Mouse (Mus musculus) liver, embryonic 15.5 days (tissue): ENCODE data around the gene Uhmk1. TPM values are rescaled to one million over a fixed set of nuclear protein-coding genes. Genes with fewer than 3 reads are reported as not detected.

Source experiments
- ATAC-seq: fragments of 200-750 bp; cut with Nextera tagmentation; 2 replicates; pipeline ENCODE4 v1.8.0; 2017; ENCODE audit warnings: moderate number of reproducible peaks, mild to moderate bottlenecking, moderate library complexity; ENCODE audit not compliant: insufficient read depth
- H3K27ac ChIP-seq: fragments of 300-500 bp; sonication (generic); replicated peaks from 2 replicates; pipeline ENCODE4 v1.5.1; 2015; ENCODE audit warnings: mild to moderate bottlenecking, inconsistent platforms
- H3K27me3 ChIP-seq: fragments of 300-500 bp; sonication (generic); 2 replicates; pipeline ENCODE4 v1.6.1; 2015; ENCODE audit warnings: mild to moderate bottlenecking, inconsistent platforms
- H3K36me3 ChIP-seq: fragments of 300-500 bp; sonication (generic); replicated peaks from 2 replicates; pipeline ENCODE4 v1.6.1; 2015; ENCODE audit warnings: moderate library complexity, mild to moderate bottlenecking, inconsistent platforms
- H3K4me1 ChIP-seq: fragments of 300-500 bp; sonication (generic); replicated peaks from 2 replicates; pipeline ENCODE4 v1.6.1; 2015; ENCODE audit warnings: inconsistent platforms
- H3K4me2 ChIP-seq: fragments of 300-500 bp; sonication (generic); 2 replicates; pipeline ENCODE4 v1.6.1; 2015; ENCODE audit warnings: moderate library complexity, mild to moderate bottlenecking, inconsistent platforms
- H3K4me3 ChIP-seq: fragments of 300-500 bp; sonication (generic); replicated peaks from 2 replicates; pipeline ENCODE4 v1.5.1; 2015; ENCODE audit warnings: mild to moderate bottlenecking, inconsistent platforms
- H3K9ac ChIP-seq: fragments of 300-500 bp; sonication (generic); 2 replicates; pipeline ENCODE4 v1.6.1; 2015; ENCODE audit warnings: moderate library complexity, mild to moderate bottlenecking, inconsistent platforms
- H3K9me3 ChIP-seq: fragments of 300-500 bp; sonication (generic); replicated peaks from 2 replicates; pipeline ENCODE4 v1.6.1; 2016; ENCODE audit warnings: inconsistent platforms
- WGBS: fragments of 180-500 bp; shearing (Covaris S2); methylation state at CpG from one replicate; pipeline ENCODE4 v1.1.7; 2015; ENCODE audit warnings: mixed read lengths; ENCODE audit not compliant: insufficient replicate concordance; 5-methylcytosine and 5-hydroxymethylcytosine counted together
- polyA plus RNA-seq: library from polyadenylated mRNA; unstranded; fragments of >200 nt; fragmentation: Nextera tagmentation; extraction: Ambion mirVana; gene quantifications from 2 replicates; pipeline ENCODE4 v1.2.1, GENCODE M21; 2015

Uhmk1 gene
- polyA plus RNA-seq, 1 experiment from 2014 or later, result 5.4 TPM

DNA sequence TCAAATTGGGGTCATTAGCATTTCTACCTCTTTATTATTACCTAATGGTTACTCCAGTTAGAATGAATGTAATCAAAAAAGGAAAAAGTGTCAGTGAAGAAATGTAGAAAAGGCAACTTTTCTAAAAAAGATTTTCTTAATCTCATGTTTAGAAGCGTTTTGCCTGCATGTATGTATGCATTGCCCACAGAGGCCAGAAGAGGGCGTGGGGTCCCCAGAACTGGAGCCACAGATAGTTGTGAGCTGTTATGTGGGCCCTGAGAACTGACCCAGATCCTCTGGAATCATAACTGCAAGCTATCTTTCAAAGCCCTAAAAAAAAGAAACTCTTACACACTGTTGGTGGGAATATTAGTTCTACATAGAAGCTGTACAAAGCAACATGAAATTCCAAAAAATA lies 59.9 kb downstream of the Uhmk1 start:
- 67% methylated on average over 2 of the region's 2 CpGs for WGBS
- no peak overlapping the region for H3K4me3 ChIP-seq
- no peaks in the 10 kb centered on the region for H3K27me3 ChIP-seq
- no peak for ATAC-seq
- H3K9me3 ChIP-seq, result no peaks in the 10 kb centered on the region
- H3K36me3 ChIP-seq, result peaks cover 45% of the 10 kb centered on the region
- H3K4me1 ChIP-seq, result no peaks in the 10 kb centered on the region
- no peak overlapping the region for H3K4me2 ChIP-seq
- H3K9ac ChIP-seq, result no peak overlapping the region
- H3K27ac ChIP-seq, result no peak overlapping the region

GRCm38 (mm10) chr1:170153986-170154385 lies 61.2 kb downstream of the Uhmk1 start:
- H3K9me3 ChIP-seq, result no peaks in the 10 kb centered on the region
- WGBS, result 81% methylated on average over 8 of the region's 8 CpGs
- no peak overlapping the region for H3K4me2 ChIP-seq
- peaks cover 54% of the 10 kb centered on the region for H3K36me3 ChIP-seq
- ATAC-seq, result no peak
- peaks cover 7% of the 10 kb centered on the region for H3K4me1 ChIP-seq
- H3K9ac ChIP-seq, result no peak overlapping the region
- H3K4me3 ChIP-seq, result no peak overlapping the region
- no peaks in the 10 kb centered on the region for H3K27me3 ChIP-seq
- H3K27ac ChIP-seq, result no peak overlapping the region

DNA sequence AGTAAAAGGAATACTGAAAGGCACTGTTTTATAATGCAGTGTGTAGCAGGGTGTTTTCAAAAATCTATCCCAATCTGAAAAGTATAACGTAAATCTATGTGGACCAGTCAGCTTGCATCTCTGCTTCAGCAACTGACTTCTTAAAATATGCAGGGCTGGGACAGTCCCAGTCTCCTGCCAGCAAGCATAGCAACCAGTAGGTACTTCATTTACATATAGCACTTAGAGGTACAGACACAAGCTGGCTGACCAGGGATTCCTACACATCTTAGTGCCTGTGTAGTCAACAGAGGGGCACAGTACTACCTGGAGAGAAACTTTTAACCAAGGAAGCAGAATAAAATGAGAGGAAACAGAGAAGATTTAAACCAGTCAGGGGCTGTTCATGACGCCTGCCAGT lies 62.6 kb downstream of the Uhmk1 start:
- H3K9me3 ChIP-seq, result no peaks in the 10 kb centered on the region

GRCm38 (mm10) chr1:170150870-170151269 lies 64.3 kb downstream of the Uhmk1 start:
- Histone ChIP-seq H3K27ac (no peak overlapping the region), H3K4me1 (peaks cover 25% of the 10 kb centered on the region), H3K27me3 (no peaks in the 10 kb centered on the region), H3K9ac (no peak overlapping the region), H3K9me3 (no peaks in the 10 kb centered on the region), H3K36me3 (peaks cover 51% of the 10 kb centered on the region), H3K4me3 (no peak overlapping the region), H3K4me2 (no peak overlapping the region)
- ATAC-seq, result no peak
- WGBS, result 83% methylated on average over 6 of the region's 6 CpGs

More for the DNA sequence above, 62.6 kb downstream of the Uhmk1 start:
- H3K27me3 ChIP-seq, result no peaks in the 10 kb centered on the region
- no peak overlapping the region for H3K9ac ChIP-seq
- no peak for ATAC-seq
- H3K36me3 ChIP-seq, result peaks cover 53% of the 10 kb centered on the region
- no peak overlapping the region for H3K4me3 ChIP-seq
- no peak overlapping the region for H3K4me2 ChIP-seq
- peaks cover 22% of the 10 kb centered on the region for H3K4me1 ChIP-seq
- H3K27ac ChIP-seq, result no peak overlapping the region
- 77% methylated on average over 2 of the region's 2 CpGs for WGBS

DNA sequence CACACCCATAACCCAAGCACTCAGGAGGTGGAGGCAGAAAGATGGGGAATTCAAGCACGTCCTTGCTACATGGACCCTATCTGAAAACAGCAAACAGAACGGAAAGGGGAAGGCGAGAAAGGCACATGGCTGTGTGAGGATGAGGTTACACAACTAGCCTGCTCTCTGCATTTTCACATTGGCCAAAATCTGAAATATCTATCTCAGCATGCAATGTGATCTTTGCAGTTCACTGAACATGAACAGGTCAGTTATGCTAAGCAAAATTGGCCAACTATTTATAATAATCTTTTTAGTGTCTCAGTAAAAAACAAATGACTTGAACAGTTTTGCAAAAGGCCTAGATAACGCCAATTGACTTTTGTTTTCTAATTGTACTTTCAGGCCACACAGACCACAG lies 65.4 kb downstream of the Uhmk1 start:
- Histone ChIP-seq H3K4me2 (no peak overlapping the region), H3K4me1 (peaks cover 25% of the 10 kb centered on the region), H3K27me3 (no peaks in the 10 kb centered on the region), H3K9me3 (no peaks in the 10 kb centered on the region), H3K27ac (no peak overlapping the region), H3K4me3 (no peak overlapping the region), H3K9ac (no peak overlapping the region), H3K36me3 (peaks cover 50% of the 10 kb centered on the region)
- ATAC-seq, result no peak
- WGBS, result 57% methylated on average over 4 of the region's 4 CpGs

DNA sequence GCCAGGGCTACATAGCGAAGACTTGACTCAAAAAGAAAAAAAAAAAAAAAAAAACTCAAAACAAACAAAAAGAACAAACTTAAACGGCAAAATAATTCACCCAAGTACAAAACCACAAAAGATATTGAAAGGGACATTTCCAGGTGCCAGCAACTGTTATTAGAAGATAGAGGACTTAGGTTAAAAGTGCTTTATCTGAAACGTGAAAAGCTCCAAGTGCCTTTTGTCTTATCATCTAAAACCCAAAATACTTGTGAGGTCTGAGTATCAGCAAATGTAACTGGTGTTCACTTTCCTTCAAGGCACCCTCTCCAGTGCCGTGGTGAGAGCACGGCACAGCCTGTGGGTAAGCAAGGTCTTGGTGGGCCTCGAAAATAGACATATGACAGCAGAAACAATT lies 66.7 kb downstream of the Uhmk1 start:
- peak; percentile 84 for ATAC-seq
- H3K4me2 ChIP-seq, result 0 out of 2 replicates have a peak overlapping the region, but pooled peaks have one; percentile 24
- H3K9me3 ChIP-seq, result no peaks in the 10 kb centered on the region
- peaks cover 25% of the 10 kb centered on the region for H3K4me1 ChIP-seq
- H3K4me3 ChIP-seq, result no peak overlapping the region
- 19% methylated on average over 6 of the region's 6 CpGs for WGBS
- no peaks in the 10 kb centered on the region for H3K27me3 ChIP-seq
- H3K36me3 ChIP-seq, result peaks cover 52% of the 10 kb centered on the region
- H3K9ac ChIP-seq, result no peak overlapping the region
- H3K27ac ChIP-seq, result peak overlapping the region; percentile 76

DNA sequence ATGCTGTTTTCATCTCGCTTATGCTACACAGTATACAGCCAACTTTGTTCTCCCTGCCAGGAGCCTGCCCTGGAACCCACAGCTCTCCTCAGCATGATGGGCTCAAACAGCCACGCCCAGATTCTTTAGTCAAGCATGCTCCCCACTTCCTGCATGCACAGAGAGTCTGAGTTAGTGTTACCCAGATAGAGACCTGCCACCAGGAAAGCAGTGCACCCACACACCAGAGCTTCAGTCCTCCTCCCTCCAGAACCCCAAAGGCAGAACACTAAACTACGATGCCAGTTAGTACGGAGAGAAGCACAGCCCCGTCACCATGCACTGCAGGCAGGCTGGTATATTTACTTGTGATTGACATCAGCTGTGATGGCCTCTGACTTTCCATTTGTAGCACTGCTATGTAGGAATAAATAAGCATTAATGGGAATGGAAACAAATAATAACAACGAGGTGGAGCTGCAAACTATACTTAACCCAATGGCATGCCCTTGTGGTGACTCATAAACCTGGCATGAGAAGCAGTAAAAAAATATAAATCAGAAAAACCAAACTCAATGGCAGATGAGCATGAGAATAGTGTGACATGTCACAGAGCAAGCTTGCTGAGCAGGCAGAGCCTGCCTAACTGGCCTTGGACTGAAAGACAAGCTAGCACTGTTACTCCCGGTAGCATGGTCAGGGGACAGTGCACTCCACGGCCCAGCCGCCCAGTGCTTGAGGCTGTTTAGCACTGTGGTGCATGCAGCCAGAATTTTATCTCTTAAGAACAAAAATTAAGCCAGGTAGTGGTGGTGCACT lies 67.3 kb downstream of the Uhmk1 start:
- peaks cover 58% of the 10 kb centered on the region for H3K36me3 ChIP-seq
- H3K9ac ChIP-seq, result no peak overlapping the region
- peaks cover 25% of the 10 kb centered on the region for H3K4me1 ChIP-seq
- H3K27ac ChIP-seq, result peak overlapping the region; percentile 76
- H3K27me3 ChIP-seq, result no peaks in the 10 kb centered on the region
- peak; percentile 64 for ATAC-seq
- H3K9me3 ChIP-seq, result no peaks in the 10 kb centered on the region
- no peak overlapping the region for H3K4me3 ChIP-seq
- WGBS, result 34% methylated on average over 9 of the region's 9 CpGs
- H3K4me2 ChIP-seq, result 0 out of 2 replicates have a peak overlapping the region, but pooled peaks have one; percentile 24

DNA sequence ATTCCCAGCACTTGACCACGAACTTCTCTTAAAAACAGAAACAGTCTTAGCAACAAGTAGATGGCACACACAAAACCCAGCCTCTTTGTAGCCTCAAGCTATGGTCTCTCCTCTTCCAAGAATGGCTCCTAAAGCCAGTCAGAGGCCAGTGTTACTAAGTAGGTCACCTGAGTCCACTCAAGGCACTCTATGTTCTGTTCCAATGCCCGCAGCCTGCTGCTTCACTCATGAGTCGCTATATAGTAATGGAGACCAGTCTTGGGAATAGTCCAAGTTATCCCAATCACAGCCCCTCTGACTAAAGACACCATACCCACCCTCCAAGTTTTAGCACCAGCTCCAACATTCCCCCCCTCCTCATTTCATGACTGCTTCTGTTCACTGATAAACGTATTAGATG lies 69.6 kb downstream of the Uhmk1 start:
- Histone ChIP-seq H3K36me3 (peaks cover 69% of the 10 kb centered on the region), H3K9me3 (no peaks in the 10 kb centered on the region), H3K4me1 (peaks cover 25% of the 10 kb centered on the region), H3K27me3 (no peaks in the 10 kb centered on the region), H3K9ac (no peak overlapping the region), H3K27ac (no peak overlapping the region), H3K4me2 (no peak overlapping the region), H3K4me3 (no peak overlapping the region)
- ATAC-seq, result no peak
- 87% methylated on average over 4 of the region's 4 CpGs for WGBS

Other genes starting within 250 kb of the Uhmk1 start
- 10.6 and 12.7 TPM in 2 replicates for gene Hsd17b7, start 246.2 kb downstream of the Uhmk1 start, polyA plus RNA-seq
- 1.1 and 1.2 TPM in 2 replicates for gene Ddr2, start 104.6 kb downstream of the Uhmk1 start, polyA plus RNA-seq
- 29.4 and 33.8 TPM in 2 replicates for gene Uap1, start 40.4 kb downstream of the Uhmk1 start, polyA plus RNA-seq
- not detected in 2 replicates for gene Sh2d1b2, start 17.4 kb upstream of the Uhmk1 start, polyA plus RNA-seq
- gene Sh2d1b1, start 61.9 kb upstream of the Uhmk1 start, polyA plus RNA-seq, result 0.39 and 0.43 TPM in 2 replicates
- 1.6 and 2.0 TPM in 2 replicates for gene Gm7694, start 90.9 kb upstream of the Uhmk1 start, polyA plus RNA-seq
- 0.50 and 0.52 TPM in 2 replicates for gene Spata46, start 93.4 kb upstream of the Uhmk1 start, polyA plus RNA-seq